Comparison of ENCODE assay signal across 16 mouse cellular contexts in genomic region chr2:7115801-7116200, GRCm38 (mm10).
DNase-seq lines count a peak whose midpoint lies in the region; ATAC-seq and TF ChIP-seq lines count a peak whose summit lies in the region.
"Had no signal": no experiment of that assay in that cellular context is flagged by ENCODE, and none has a peak within 500 bp of the region (broad histone marks: within the 10 kb centered on the region; RNA-seq: fewer than 3 reads in every experiment).

No protein-coding gene starts in this region.

- intact Hi-C loops in gastrocnemius, adult 2 months (cut with DNase I) = no loop called here

- no peak overlapping the region for H3K4me3 ChIP-seq in intestine, embryonic 14.5 days (ENCODE audit: low read depth, low read length)
- H3K4me3 ChIP-seq in intestine, embryonic 16.5 days (ENCODE audit: low read length) = no peak overlapping the region
- no peak overlapping the region for H3K4me3 ChIP-seq in midbrain, embryonic 11.5 days (ENCODE audit: low read depth, low read length)
- no peak overlapping the region for H3K4me3 ChIP-seq in midbrain, embryonic 16.5 days (ENCODE audit: low read depth, low read length)
- H3K4me3 ChIP-seq in gastrocnemius, adult 2 months = no peak overlapping the region
- H3K4me3 ChIP-seq: embryonic facial prominence, embryonic 15.5 days had no signal

- H3K4me2 ChIP-seq in intestine, embryonic 14.5 days (ENCODE audit: low read length) = no peak overlapping the region
- no peak overlapping the region for H3K4me2 ChIP-seq in intestine, embryonic 16.5 days (ENCODE audit: low read depth, low read length)
- no peak overlapping the region for H3K4me2 ChIP-seq in midbrain, embryonic 11.5 days
- no peak overlapping the region for H3K4me2 ChIP-seq in midbrain, embryonic 16.5 days (ENCODE audit: low read length)
- H3K4me2 ChIP-seq: embryonic facial prominence, embryonic 15.5 days had no signal

- TF ChIP-seq CTCF in gastrocnemius, adult 2 months (IDR thresholded peaks at IDR 0.05) = no peak

- no peak for ATAC-seq in intestine, embryonic 14.5 days (replicated peaks; ENCODE audit: low FRiP score, low TSS enrichment, low read depth)
- no peak for ATAC-seq in intestine, embryonic 16.5 days
- ATAC-seq in midbrain, embryonic 11.5 days (ENCODE audit: low FRiP score) = no peak
- no peak for ATAC-seq in midbrain, embryonic 16.5 days

- no peaks in the 10 kb centered on the region for H3K27me3 ChIP-seq in intestine, embryonic 14.5 days (replicated peaks; ENCODE audit: control insufficient read depth, insufficient read depth, low read length)
- no peaks in the 10 kb centered on the region for H3K27me3 ChIP-seq in intestine, embryonic 16.5 days (replicated peaks; ENCODE audit: control insufficient read depth, insufficient read depth, low read length)
- H3K27me3 ChIP-seq in midbrain, embryonic 11.5 days (ENCODE audit: control insufficient read depth, insufficient read depth, low read length) = no peaks in the 10 kb centered on the region
- no peaks in the 10 kb centered on the region; the same call in 1 of the 2 replicates for H3K27me3 ChIP-seq in midbrain, embryonic 16.5 days (ENCODE audit: control insufficient read depth, insufficient read depth, low read depth, low read length)
- H3K27me3 ChIP-seq: embryonic facial prominence, embryonic 15.5 days had no signal

- H3K9ac ChIP-seq in intestine, embryonic 14.5 days (ENCODE audit: low read length) = no peak overlapping the region
- no peak overlapping the region for H3K9ac ChIP-seq in intestine, embryonic 16.5 days (ENCODE audit: low read depth, low read length)
- no peak overlapping the region for H3K9ac ChIP-seq in midbrain, embryonic 11.5 days (ENCODE audit: low read length)
- H3K9ac ChIP-seq in midbrain, embryonic 16.5 days (ENCODE audit: low read depth, low read length) = no peak overlapping the region
- H3K9ac ChIP-seq: embryonic facial prominence, embryonic 15.5 days had no signal

- no peaks in the 10 kb centered on the region for H3K4me1 ChIP-seq in intestine, embryonic 14.5 days (replicated peaks; ENCODE audit: control insufficient read depth, insufficient read depth, low read length)
- no peaks in the 10 kb centered on the region for H3K4me1 ChIP-seq in intestine, embryonic 16.5 days (ENCODE audit: control insufficient read depth, insufficient read depth, low read length)
- peaks cover 7% of the 10 kb centered on the region for H3K4me1 ChIP-seq in midbrain, embryonic 11.5 days (ENCODE audit: control insufficient read depth, insufficient read depth, low read length)
- H3K4me1 ChIP-seq in midbrain, embryonic 16.5 days (ENCODE audit: control insufficient read depth, insufficient read depth, low read length) = peaks cover 3% of the 10 kb centered on the region; the same call in 1 of the 2 replicates
- H3K4me1 ChIP-seq: embryonic facial prominence, embryonic 15.5 days had no signal

- 32% methylated on average over 2 of the region's 2 CpGs for WGBS in intestine, embryonic 14.5 days
- WGBS in intestine, embryonic 16.5 days = 38% methylated on average over 2 of the region's 2 CpGs
- WGBS in midbrain, embryonic 11.5 days = 14% methylated on average over 2 of the region's 2 CpGs
- WGBS in midbrain, embryonic 16.5 days = 26% methylated on average over 2 of the region's 2 CpGs

- H3K36me3 ChIP-seq in intestine, embryonic 14.5 days (ENCODE audit: control insufficient read depth, insufficient read depth, low read length) = no peaks in the 10 kb centered on the region
- H3K36me3 ChIP-seq in intestine, embryonic 16.5 days (ENCODE audit: control insufficient read depth, insufficient read depth, low read length) = no peaks in the 10 kb centered on the region
- no peaks in the 10 kb centered on the region for H3K36me3 ChIP-seq in midbrain, embryonic 11.5 days (ENCODE audit: control insufficient read depth, insufficient read depth, low read length)
- H3K36me3 ChIP-seq in midbrain, embryonic 16.5 days (ENCODE audit: control insufficient read depth, insufficient read depth, low read length) = no peaks in the 10 kb centered on the region
- H3K36me3 ChIP-seq: embryonic facial prominence, embryonic 15.5 days had no signal

- DNase-seq in intestine, embryonic 14.5 days (ENCODE audit: low spot score) = peak; percentile 48
- peak; percentile 75 for DNase-seq in midbrain, embryonic 11.5 days (ENCODE audit: low spot score, missing footprints)
- peak; percentile 41 for DNase-seq in embryo, embryonic 10.5 days (ENCODE audit: low spot score)
- peak; percentile 16 for DNase-seq in retina, embryonic 14.5 days (ENCODE audit: low spot score)
- DNase-seq in gastrocnemius, adult 2 months = no peak
- DNase-seq in adrenal gland, adult 2 months = no peak
- DNase-seq: cerebellum, adult 8-10 months; heart, postnatal 10 days; kidney, adult 9 months; liver; lung, postnatal 10 days; right cerebral cortex, adult 18-20 months; thymus, adult 2 months had no signal

- H3K9me3 ChIP-seq in intestine, embryonic 14.5 days (ENCODE audit: control insufficient read depth, low read length) = no peaks in the 10 kb centered on the region
- no peaks in the 10 kb centered on the region for H3K9me3 ChIP-seq in intestine, embryonic 16.5 days (ENCODE audit: control insufficient read depth, low read length)
- H3K9me3 ChIP-seq in midbrain, embryonic 11.5 days (ENCODE audit: control insufficient read depth, low read length) = no peaks in the 10 kb centered on the region
- H3K9me3 ChIP-seq in midbrain, embryonic 16.5 days (replicated peaks; ENCODE audit: control insufficient read depth, low read length, poor library complexity, severe bottlenecking) = no peaks in the 10 kb centered on the region
- H3K9me3 ChIP-seq: embryonic facial prominence, embryonic 15.5 days had no signal

- no peak overlapping the region for H3K27ac ChIP-seq in intestine, embryonic 14.5 days (ENCODE audit: low read depth)
- no peak overlapping the region for H3K27ac ChIP-seq in intestine, embryonic 16.5 days (ENCODE audit: low read length)
- H3K27ac ChIP-seq in midbrain, embryonic 11.5 days (ENCODE audit: low read depth, low read length) = no peak overlapping the region
- H3K27ac ChIP-seq in midbrain, embryonic 16.5 days (ENCODE audit: low read length) = no peak overlapping the region
- no peak overlapping the region for H3K27ac ChIP-seq in gastrocnemius, adult 2 months
- H3K27ac ChIP-seq: embryonic facial prominence, embryonic 15.5 days had no signal

Comparison
In these comparisons a context has a peak if more than half of its experiments do, and no peak if none do; other contexts are left out.
1. DNase-seq: peak in intestine, embryonic 14.5 days (single experiment), midbrain, embryonic 11.5 days (single experiment), embryo, embryonic 10.5 days (single experiment) and retina, embryonic 14.5 days (single experiment); none in gastrocnemius, adult 2 months (single experiment) and adrenal gland, adult 2 months (single experiment).